Mouse (Mus musculus): ENCODE measurements around the gene Aggf1. TPM values are rescaled to one million over a fixed set of nuclear protein-coding genes. Genes with fewer than 3 reads are reported as not detected.

Aggf1 gene
- total and polyA plus RNA-seq, 2 experiments from 2014 or later = 16.6 to 17.9 TPM

DNA sequence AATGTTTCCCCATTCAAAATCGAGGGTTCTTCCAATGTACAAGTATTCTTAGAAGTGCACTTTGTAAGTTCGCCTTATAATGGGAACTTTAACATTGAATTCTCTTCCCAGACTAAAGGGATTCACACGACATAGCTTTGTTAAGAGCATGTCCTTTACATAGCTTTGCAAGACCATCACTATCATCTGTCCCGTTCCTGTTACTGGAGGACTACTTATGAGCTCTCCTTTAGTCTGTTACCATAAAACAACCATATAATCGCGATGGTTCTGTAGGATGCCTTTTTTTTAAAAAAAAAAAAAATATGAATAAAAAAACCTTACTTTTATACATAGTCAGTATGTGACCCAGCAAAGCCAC is 382 bp upstream of the Aggf1 start:
- WGBS = 24% methylated on average over 6 of the region's 6 CpGs
- peaks cover 10% of the 10 kb centered on the region for H3K36me3 ChIP-seq (replicated peaks; ENCODE audit: control insufficient read depth, insufficient read depth, low read length)
- peak overlapping the region; percentile 88 for H3K9ac ChIP-seq (replicated peaks; ENCODE audit: low read depth, low read length)
- ATAC-seq (ENCODE audit: insufficient read depth, low read depth) = no peak
- H3K9me3 ChIP-seq (replicated peaks; ENCODE audit: control insufficient read depth, low read length) = no peaks in the 10 kb centered on the region
- TF ChIP-seq CTCF (IDR thresholded peaks at IDR 0.05; ENCODE audit: low read depth) (no peak), EP300 (IDR thresholded peaks at IDR 0.05; ENCODE audit: low read depth) (no peak)
- peak overlapping the region; percentile 85 for H3K4me2 ChIP-seq (ENCODE audit: low read depth, low read length)
- no peaks in the 10 kb centered on the region for H3K27me3 ChIP-seq (ENCODE audit: control insufficient read depth, insufficient read depth, low read length)
- peaks cover 13% of the 10 kb centered on the region for H3K4me1 ChIP-seq (ENCODE audit: control insufficient read depth, insufficient read depth)
- peak overlapping the region; percentile 86 for H3K4me3 ChIP-seq (ENCODE audit: low read depth, low read length)
- H3K27ac ChIP-seq (ENCODE audit: low read depth) = peak overlapping the region; percentile 89
- no peak for DNase-seq (ENCODE audit: low spot score)

DNA sequence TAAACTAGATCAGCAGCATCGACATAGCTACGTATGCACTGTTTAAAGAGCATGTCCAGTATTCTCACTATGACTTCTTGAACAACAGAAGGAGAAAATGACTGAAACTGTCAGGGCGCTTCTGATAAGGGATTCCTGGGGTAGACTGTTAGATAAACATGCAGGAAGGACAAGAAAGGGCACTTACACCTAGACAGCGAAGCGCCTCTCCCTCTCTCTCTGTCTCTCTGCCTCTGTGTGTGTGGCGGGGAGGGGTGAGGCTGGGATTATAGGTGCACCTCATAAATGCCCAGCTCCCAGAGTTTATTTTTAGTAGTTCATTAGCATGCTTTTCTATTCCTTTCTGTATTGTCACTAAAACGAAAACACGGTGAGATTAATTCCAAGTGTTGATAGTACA is 8.8 kb downstream of the Aggf1 start:
- ATAC-seq (ENCODE audit: insufficient read depth, low read depth) = no peak
- H3K36me3 ChIP-seq (replicated peaks; ENCODE audit: control insufficient read depth, insufficient read depth, low read length) = peaks cover 79% of the 10 kb centered on the region
- H3K9me3 ChIP-seq (replicated peaks; ENCODE audit: control insufficient read depth, low read length) = no peaks in the 10 kb centered on the region
- no peak for DNase-seq (ENCODE audit: low spot score)
- 42% methylated on average over 8 of the region's 8 CpGs for WGBS
- H3K9ac ChIP-seq (replicated peaks; ENCODE audit: low read depth, low read length) = no peak overlapping the region; the same call in 1 of the 2 replicates
- peak overlapping the region; percentile 65 for H3K27ac ChIP-seq (ENCODE audit: low read depth)
- no peak overlapping the region for H3K4me3 ChIP-seq (ENCODE audit: low read depth, low read length)
- no peaks in the 10 kb centered on the region for H3K4me1 ChIP-seq (ENCODE audit: control insufficient read depth, insufficient read depth)
- TF ChIP-seq CTCF (IDR thresholded peaks at IDR 0.05; ENCODE audit: low read depth) (no peak), EP300 (IDR thresholded peaks at IDR 0.05; ENCODE audit: low read depth) (0 out of 2 replicates have a peak, but pooled peaks have one; percentile 35)
- no peaks in the 10 kb centered on the region for H3K27me3 ChIP-seq (ENCODE audit: control insufficient read depth, insufficient read depth, low read length)
- H3K4me2 ChIP-seq (ENCODE audit: low read depth, low read length) = peak overlapping the region; percentile 28

- Histone ChIP-seq H3K36me3 (replicated peaks; ENCODE audit: control insufficient read depth, insufficient read depth, low read length) (peaks cover 76% of the 10 kb centered on the region), H3K9me3 (replicated peaks; ENCODE audit: control insufficient read depth, low read length) (no peaks in the 10 kb centered on the region), H3K4me2 (ENCODE audit: low read depth, low read length) (no peak overlapping the region), H3K9ac (replicated peaks; ENCODE audit: low read depth, low read length) (no peak overlapping the region), H3K27me3 (ENCODE audit: control insufficient read depth, insufficient read depth, low read length) (no peaks in the 10 kb centered on the region), H3K4me1 (ENCODE audit: control insufficient read depth, insufficient read depth) (no peaks in the 10 kb centered on the region), H3K27ac (ENCODE audit: low read depth) (no peak overlapping the region), H3K4me3 (ENCODE audit: low read depth, low read length) (no peak overlapping the region)
- ATAC-seq (ENCODE audit: insufficient read depth, low read depth) = no peak
- TF ChIP-seq EP300 (IDR thresholded peaks at IDR 0.05; ENCODE audit: low read depth) (no peak), CTCF (IDR thresholded peaks at IDR 0.05; ENCODE audit: low read depth) (no peak)
- 73% methylated on average over 4 of the region's 4 CpGs for WGBS
- no peak for DNase-seq (ENCODE audit: low spot score)
Observed at GRCm38 (mm10) chr13:95363440-95363839, 11.7 kb downstream of the Aggf1 start.

DNA sequence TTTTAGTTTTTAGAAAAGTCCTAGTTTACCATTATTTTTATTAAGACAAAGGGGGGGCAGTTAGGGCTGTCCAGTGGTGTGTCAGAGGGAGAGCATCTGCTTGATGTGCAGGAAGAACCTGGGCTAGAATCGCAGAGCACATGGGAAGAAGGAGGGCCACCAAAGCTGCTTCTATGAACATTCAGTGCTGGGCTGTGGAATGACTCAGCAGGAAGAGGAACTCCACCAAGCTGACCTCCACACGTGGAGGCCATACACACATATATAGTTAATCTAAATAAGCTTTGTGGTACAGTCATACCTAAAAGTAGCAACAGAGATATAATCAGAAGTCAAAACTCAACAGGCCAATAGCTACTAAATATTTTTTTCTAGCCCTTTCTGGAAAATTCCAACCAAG is 16.9 kb downstream of the Aggf1 start:
- Histone ChIP-seq H3K9ac (replicated peaks; ENCODE audit: low read depth, low read length) (no peak overlapping the region), H3K9me3 (replicated peaks; ENCODE audit: control insufficient read depth, low read length) (no peaks in the 10 kb centered on the region), H3K4me1 (ENCODE audit: control insufficient read depth, insufficient read depth) (no peaks in the 10 kb centered on the region), H3K36me3 (replicated peaks; ENCODE audit: control insufficient read depth, insufficient read depth, low read length) (peaks cover 94% of the 10 kb centered on the region), H3K27me3 (ENCODE audit: control insufficient read depth, insufficient read depth, low read length) (no peaks in the 10 kb centered on the region), H3K4me3 (ENCODE audit: low read depth, low read length) (no peak overlapping the region), H3K27ac (ENCODE audit: low read depth) (no peak overlapping the region), H3K4me2 (ENCODE audit: low read depth, low read length) (no peak overlapping the region)
- DNase-seq (ENCODE audit: low spot score) (no peak), ATAC-seq (ENCODE audit: insufficient read depth, low read depth) (no peak)
- TF ChIP-seq EP300 (IDR thresholded peaks at IDR 0.05; ENCODE audit: low read depth) = no peak
- no peak for TF ChIP-seq CTCF (IDR thresholded peaks at IDR 0.05; ENCODE audit: low read depth)
- WGBS = 73% methylated on average over 2 of the region's 2 CpGs

- no peaks in the 10 kb centered on the region for H3K9me3 ChIP-seq (replicated peaks; ENCODE audit: control insufficient read depth, low read length)
- WGBS = 89% methylated on average over 3 of the region's 3 CpGs
- H3K27ac ChIP-seq (ENCODE audit: low read depth) = no peak overlapping the region
- H3K4me2 ChIP-seq (ENCODE audit: low read depth, low read length) = no peak overlapping the region
- H3K9ac ChIP-seq (replicated peaks; ENCODE audit: low read depth, low read length) = no peak overlapping the region
- no peaks in the 10 kb centered on the region for H3K27me3 ChIP-seq (ENCODE audit: control insufficient read depth, insufficient read depth, low read length)
- TF ChIP-seq EP300 (IDR thresholded peaks at IDR 0.05; ENCODE audit: low read depth) (no peak), CTCF (IDR thresholded peaks at IDR 0.05; ENCODE audit: low read depth) (no peak)
- no peaks in the 10 kb centered on the region for H3K4me1 ChIP-seq (ENCODE audit: control insufficient read depth, insufficient read depth)
- DNase-seq (ENCODE audit: low spot score) (no peak), ATAC-seq (ENCODE audit: insufficient read depth, low read depth) (no peak)
- peaks cover 35% of the 10 kb centered on the region for H3K36me3 ChIP-seq (replicated peaks; ENCODE audit: control insufficient read depth, insufficient read depth, low read length)
- H3K4me3 ChIP-seq (ENCODE audit: low read depth, low read length) = no peak overlapping the region
Observed at GRCm38 (mm10) chr13:95348476-95348875, 26.7 kb downstream of the Aggf1 start.

DNA sequence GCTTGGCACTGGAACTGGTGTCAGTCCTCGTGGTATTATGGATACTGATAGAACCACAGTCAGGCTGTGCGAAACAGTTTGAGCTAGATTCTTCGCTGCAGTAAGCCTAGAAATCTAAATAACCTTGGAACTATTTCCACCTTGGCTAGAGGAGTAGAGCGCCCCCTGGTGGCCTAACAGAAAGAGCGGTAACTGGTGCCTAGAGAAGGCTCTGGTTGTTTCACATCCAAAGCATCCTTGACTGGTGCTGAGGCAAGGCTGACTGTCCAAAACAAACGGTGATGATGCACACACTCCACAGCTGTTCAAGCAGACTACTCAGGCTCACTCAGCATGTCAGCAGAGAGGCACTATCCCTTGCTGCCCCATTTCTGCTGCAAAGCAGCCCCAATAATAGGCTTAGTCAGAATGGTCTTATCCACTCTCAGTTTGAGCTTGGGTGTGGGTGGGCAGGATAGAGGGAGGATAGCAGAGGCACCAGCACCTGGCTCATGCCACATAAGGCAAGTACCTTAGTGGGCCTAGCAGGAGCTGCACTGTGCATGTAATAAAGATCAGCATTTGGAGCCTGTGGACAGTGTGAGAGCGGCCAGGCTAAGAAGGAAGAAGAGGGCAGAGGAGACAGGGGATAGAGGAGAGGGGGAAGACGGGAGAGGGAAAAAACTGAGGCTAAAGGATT is 28.0 kb downstream of the Aggf1 start:
- H3K27me3 ChIP-seq (ENCODE audit: control insufficient read depth, insufficient read depth, low read length) = no peaks in the 10 kb centered on the region
- no peaks in the 10 kb centered on the region for H3K4me1 ChIP-seq (ENCODE audit: control insufficient read depth, insufficient read depth)
- no peak overlapping the region for H3K9ac ChIP-seq (replicated peaks; ENCODE audit: low read depth, low read length)
- TF ChIP-seq CTCF (IDR thresholded peaks at IDR 0.05; ENCODE audit: low read depth) (peak; percentile 92), EP300 (IDR thresholded peaks at IDR 0.05; ENCODE audit: low read depth) (no peak)
- no peak overlapping the region for H3K4me3 ChIP-seq (ENCODE audit: low read depth, low read length)
- peak; percentile 65 for ATAC-seq (ENCODE audit: insufficient read depth, low read depth)
- no peak overlapping the region for H3K4me2 ChIP-seq (ENCODE audit: low read depth, low read length)
- WGBS = 27% methylated on average over 8 of the region's 8 CpGs
- peak; percentile 80 for DNase-seq (ENCODE audit: low spot score)
- H3K36me3 ChIP-seq (replicated peaks; ENCODE audit: control insufficient read depth, insufficient read depth, low read length) = peaks cover 24% of the 10 kb centered on the region
- H3K9me3 ChIP-seq (replicated peaks; ENCODE audit: control insufficient read depth, low read length) = no peaks in the 10 kb centered on the region
- no peak overlapping the region for H3K27ac ChIP-seq (ENCODE audit: low read depth)

Measured in heart, postnatal 0 days (tissue).